Mouse (Mus musculus) neural tube, embryonic 14.5 days (tissue): Measurements from ENCODE around the gene Tnr. TPM values are rescaled to one million over a fixed set of nuclear protein-coding genes. Genes with fewer than 3 reads are reported as not detected.

Source experiments
- ATAC-seq: fragments of 200-750 bp; cut with Nextera tagmentation; 2 replicates; pipeline ENCODE4 v1.8.0; 2017; ENCODE audit warnings: low read depth, mild to moderate bottlenecking, moderate TSS enrichment, moderate library complexity
- H3K27ac ChIP-seq: fragments of 300-500 bp; sonication (generic); 2 replicates; pipeline ENCODE4 v1.5.1; 2014; ENCODE audit warnings: low read depth, mild to moderate bottlenecking, control low read depth, low read length, moderate library complexity, mixed read lengths
- H3K27me3 ChIP-seq: fragments of 300-500 bp; sonication (generic); 2 replicates; pipeline ENCODE4 v1.6.1; 2014; ENCODE audit warnings: low read length; ENCODE audit not compliant: control insufficient read depth, insufficient read depth
- H3K36me3 ChIP-seq: fragments of 300-500 bp; sonication (generic); 2 replicates; pipeline ENCODE4 v1.6.1; 2014; ENCODE audit warnings: low read length, mixed read lengths; ENCODE audit not compliant: control insufficient read depth, insufficient read depth
- H3K4me1 ChIP-seq: fragments of 300-500 bp; sonication (generic); 2 replicates; pipeline ENCODE4 v1.6.1; 2014; ENCODE audit warnings: low read length; ENCODE audit not compliant: control insufficient read depth, insufficient read depth
- H3K4me2 ChIP-seq: fragments of 300-500 bp; sonication (generic); 2 replicates; pipeline ENCODE4 v1.6.1; 2014; ENCODE audit warnings: mild to moderate bottlenecking, low read depth, low read length, control low read depth
- H3K4me3 ChIP-seq: fragments of 300-500 bp; sonication (generic); 2 replicates; pipeline ENCODE4 v1.5.1; 2014; ENCODE audit warnings: low read depth, low read length, control low read depth, mixed read lengths
- H3K9ac ChIP-seq: fragments of 300-500 bp; sonication (generic); replicated peaks from 2 replicates; pipeline ENCODE4 v1.6.1; 2014; ENCODE audit warnings: low read depth, mild to moderate bottlenecking, control low read depth, low read length, mixed read lengths
- H3K9me3 ChIP-seq: fragments of 300-500 bp; sonication (generic); 2 replicates; pipeline ENCODE4 v1.6.1; 2016; ENCODE audit warnings: low read length; ENCODE audit not compliant: control insufficient read depth
- WGBS: fragments of 180-500 bp; shearing (Covaris S2); extraction: QIAGEN DNeasy Blood & Tissue Kit; methylation state at CpG from one replicate; pipeline ENCODE4 v1.1.7; 2014; 5-methylcytosine and 5-hydroxymethylcytosine counted together
- polyA plus RNA-seq: library from polyadenylated mRNA; unstranded; fragments of >200 nt; fragmentation: Nextera tagmentation; extraction: Ambion mirVana; gene quantifications from 2 replicates; pipeline ENCODE4 v1.2.1, GENCODE M21; 2014

Tnr gene
- polyA plus RNA-seq, result 4.1 and 6.6 TPM in 2 replicates

GRCm38 (mm10) chr1:159523578-159523977 is at the start of gene Tnr:
Gene Tnr, plus strand, starts transcription at chr1:159523769.
- Histone ChIP-seq H3K4me1 (no peaks in the 10 kb centered on the region; the same call in 1 of the 2 replicates), H3K27me3 (no peaks in the 10 kb centered on the region), H3K4me2 (peak within 1 kb of the TSS; percentile 32), H3K27ac (peak within 1 kb of the TSS; percentile 6; the same call in 1 of the 2 replicates), H3K9me3 (no peaks in the 10 kb centered on the region), H3K9ac (peak within 1 kb of the TSS; percentile 26; the same call in 1 of the 2 replicates), H3K4me3 (peak within 1 kb of the TSS; percentile 24), H3K36me3 (no peaks in the 10 kb centered on the region)
- WGBS, result 3% methylated on average over 8 of the region's 8 CpGs
- ATAC-seq, result peak; percentile 74

GRCm38 (mm10) chr1:159489853-159490435 is 33.6 kb upstream of the Tnr start:
- ATAC-seq, result no peak
- Histone ChIP-seq H3K4me3 (no peak overlapping the region), H3K27ac (no peak overlapping the region), H3K4me2 (no peak overlapping the region), H3K4me1 (no peaks in the 10 kb centered on the region), H3K9ac (no peak overlapping the region), H3K9me3 (no peaks in the 10 kb centered on the region), H3K36me3 (no peaks in the 10 kb centered on the region), H3K27me3 (no peaks in the 10 kb centered on the region)
- 92% methylated on average over 4 of the region's 4 CpGs for WGBS

GRCm38 (mm10) chr1:159492536-159492935 is 31.0 kb upstream of the Tnr start:
- no peak for ATAC-seq
- 88% methylated on average over 4 of the region's 4 CpGs for WGBS
- H3K27me3 ChIP-seq, result no peaks in the 10 kb centered on the region

GRCm38 (mm10) chr1:159493720-159494499 is 29.7 kb upstream of the Tnr start:
- Histone ChIP-seq H3K27ac (no peak overlapping the region), H3K36me3 (no peaks in the 10 kb centered on the region), H3K4me1 (no peaks in the 10 kb centered on the region), H3K27me3 (no peaks in the 10 kb centered on the region), H3K4me3 (no peak overlapping the region), H3K9me3 (no peaks in the 10 kb centered on the region), H3K9ac (no peak overlapping the region), H3K4me2 (no peak overlapping the region)
- ATAC-seq, result peak; percentile 72
- 61% methylated on average over 5 of the region's 5 CpGs for WGBS

More at GRCm38 (mm10) chr1:159492536-159492935, 31.0 kb upstream of the Tnr start:
- no peak overlapping the region for H3K27ac ChIP-seq
- no peaks in the 10 kb centered on the region for H3K9me3 ChIP-seq
- no peaks in the 10 kb centered on the region for H3K36me3 ChIP-seq
- no peak overlapping the region for H3K4me2 ChIP-seq
- H3K4me1 ChIP-seq, result no peaks in the 10 kb centered on the region
- no peak overlapping the region for H3K9ac ChIP-seq
- no peak overlapping the region for H3K4me3 ChIP-seq

GRCm38 (mm10) chr1:159498236-159498635 is 25.3 kb upstream of the Tnr start:
- no peaks in the 10 kb centered on the region for H3K27me3 ChIP-seq
- no peak overlapping the region for H3K4me3 ChIP-seq
- no peaks in the 10 kb centered on the region for H3K4me1 ChIP-seq
- no peaks in the 10 kb centered on the region for H3K9me3 ChIP-seq
- no peak overlapping the region for H3K9ac ChIP-seq
- no peak overlapping the region for H3K27ac ChIP-seq
- ATAC-seq, result no peak
- H3K36me3 ChIP-seq, result no peaks in the 10 kb centered on the region
- WGBS, result 94% methylated on average over 2 of the region's 2 CpGs
- H3K4me2 ChIP-seq, result no peak overlapping the region

GRCm38 (mm10) chr1:159499806-159500460 is 23.6 kb upstream of the Tnr start:
- H3K9me3 ChIP-seq, result no peaks in the 10 kb centered on the region
- no peak overlapping the region for H3K27ac ChIP-seq
- no peak overlapping the region for H3K4me3 ChIP-seq
- WGBS, result 80% methylated on average over 4 of the region's 4 CpGs
- H3K36me3 ChIP-seq, result no peaks in the 10 kb centered on the region
- no peak overlapping the region for H3K9ac ChIP-seq
- H3K27me3 ChIP-seq, result no peaks in the 10 kb centered on the region
- no peak for ATAC-seq
- no peak overlapping the region for H3K4me2 ChIP-seq
- no peaks in the 10 kb centered on the region for H3K4me1 ChIP-seq

- Histone ChIP-seq H3K27ac (no peak overlapping the region), H3K4me3 (no peak overlapping the region), H3K27me3 (no peaks in the 10 kb centered on the region), H3K4me2 (no peak overlapping the region), H3K9me3 (no peaks in the 10 kb centered on the region), H3K4me1 (no peaks in the 10 kb centered on the region), H3K36me3 (no peaks in the 10 kb centered on the region), H3K9ac (no peak overlapping the region)
- WGBS, result 90% methylated on average over 4 of the region's 4 CpGs
- no peak for ATAC-seq
Measured at GRCm38 (mm10) chr1:159501911-159502310, 21.7 kb upstream of the Tnr start.

- H3K27ac ChIP-seq, result no peak overlapping the region
- WGBS, result 84% methylated on average over 3 of the region's 3 CpGs
- H3K9ac ChIP-seq, result no peak overlapping the region
- no peaks in the 10 kb centered on the region for H3K27me3 ChIP-seq
- H3K4me2 ChIP-seq, result no peak overlapping the region
- ATAC-seq, result no peak
- no peaks in the 10 kb centered on the region for H3K9me3 ChIP-seq
- H3K4me1 ChIP-seq, result no peaks in the 10 kb centered on the region
- no peak overlapping the region for H3K4me3 ChIP-seq
- no peaks in the 10 kb centered on the region for H3K36me3 ChIP-seq
Measured at GRCm38 (mm10) chr1:159510667-159511066, 12.9 kb upstream of the Tnr start.

- Histone ChIP-seq H3K27me3 (no peaks in the 10 kb centered on the region), H3K9ac (no peak overlapping the region), H3K4me1 (no peaks in the 10 kb centered on the region), H3K4me3 (no peak overlapping the region), H3K9me3 (no peaks in the 10 kb centered on the region), H3K36me3 (no peaks in the 10 kb centered on the region), H3K27ac (no peak overlapping the region), H3K4me2 (no peak overlapping the region)
- ATAC-seq, result peak; percentile 24; the same call in 1 of the 2 replicates
- whole genome bisulfite sequencing, result 50% methylated on average over 4 of the region's 4 CpGs
Measured at GRCm38 (mm10) chr1:159517647-159518046, 5.9 kb upstream of the Tnr start.
